Mouse (Mus musculus): ENCODE data around the gene Slf2. TPM values are rescaled to one million over a fixed set of nuclear protein-coding genes. Genes with fewer than 3 reads are reported as not detected.
A peak's percentile ranks its signal among the peaks of the same experiment; 100 is the strongest.

Slf2 gene
- polyA plus RNA-seq, 1 experiment from 2014 or later, result 33.0 TPM

DNA sequence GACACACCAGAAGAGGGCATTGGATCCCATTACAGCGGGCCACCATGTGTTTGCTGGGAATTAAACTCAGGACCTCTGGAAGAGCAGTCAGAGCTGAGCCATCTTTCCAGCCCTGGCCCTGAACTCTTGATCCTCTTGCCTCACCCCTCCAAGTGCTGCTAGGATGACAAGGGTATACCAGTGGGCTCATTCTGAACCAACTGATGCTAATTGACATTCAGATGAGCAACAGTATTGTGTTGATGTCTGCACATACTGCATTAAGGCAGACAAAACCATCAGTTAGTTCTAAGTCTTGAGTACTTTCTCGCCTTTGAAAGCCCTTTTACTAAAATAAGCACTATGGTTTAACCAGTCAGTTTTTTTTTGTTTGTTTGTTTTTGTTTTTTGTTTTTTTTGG is 28.7 kb downstream of the Slf2 start:
- no peak overlapping the region for H3K4me2 ChIP-seq
- WGBS, result 92% methylated on average over 2 of the region's 2 CpGs
- ATAC-seq (ENCODE audit: insufficient read depth, low FRiP score, low read depth), result no peak
- no peaks in the 10 kb centered on the region for H3K9me3 ChIP-seq
- peaks cover 46% of the 10 kb centered on the region for H3K36me3 ChIP-seq
- H3K4me3 ChIP-seq (replicated peaks), result no peak overlapping the region
- no peaks in the 10 kb centered on the region for H3K4me1 ChIP-seq
- H3K9ac ChIP-seq, result no peak overlapping the region
- no peak overlapping the region for H3K27ac ChIP-seq
- no peaks in the 10 kb centered on the region for H3K27me3 ChIP-seq (replicated peaks)

GRCm38 (mm10) chr19:44965978-44966377 is 35.0 kb downstream of the Slf2 start:
- no peak overlapping the region for H3K9ac ChIP-seq
- no peaks in the 10 kb centered on the region for H3K4me1 ChIP-seq
- peaks cover 51% of the 10 kb centered on the region for H3K36me3 ChIP-seq
- H3K27ac ChIP-seq, result no peak overlapping the region
- 95% methylated on average over 1 of the region's 1 CpGs for WGBS
- no peak for ATAC-seq (ENCODE audit: insufficient read depth, low FRiP score, low read depth)
- no peak overlapping the region for H3K4me2 ChIP-seq
- H3K27me3 ChIP-seq (replicated peaks), result no peaks in the 10 kb centered on the region
- no peaks in the 10 kb centered on the region for H3K9me3 ChIP-seq
- no peak overlapping the region for H3K4me3 ChIP-seq (replicated peaks)

- 84% methylated on average over 3 of the region's 3 CpGs for WGBS
- H3K36me3 ChIP-seq, result peaks cover 63% of the 10 kb centered on the region
- no peaks in the 10 kb centered on the region for H3K4me1 ChIP-seq
- no peak overlapping the region for H3K4me2 ChIP-seq
- H3K9me3 ChIP-seq, result no peaks in the 10 kb centered on the region
- H3K4me3 ChIP-seq (replicated peaks), result no peak overlapping the region
- H3K27me3 ChIP-seq (replicated peaks), result no peaks in the 10 kb centered on the region
- H3K9ac ChIP-seq, result no peak overlapping the region
- no peak for ATAC-seq (ENCODE audit: insufficient read depth, low FRiP score, low read depth)
- no peak overlapping the region for H3K27ac ChIP-seq
These were observed 37.4 kb downstream of the Slf2 start for GRCm38 (mm10) chr19:44968329-44968728.

GRCm38 (mm10) chr19:44976636-44977035 is 45.7 kb downstream of the Slf2 start:
- H3K4me1 ChIP-seq, result no peaks in the 10 kb centered on the region
- H3K9ac ChIP-seq, result no peak overlapping the region
- no peak overlapping the region for H3K27ac ChIP-seq
- H3K27me3 ChIP-seq (replicated peaks), result no peaks in the 10 kb centered on the region
- peaks cover 70% of the 10 kb centered on the region for H3K36me3 ChIP-seq
- ATAC-seq (ENCODE audit: insufficient read depth, low FRiP score, low read depth), result no peak
- H3K4me2 ChIP-seq, result no peak overlapping the region
- no peak overlapping the region for H3K4me3 ChIP-seq (replicated peaks)
- no peaks in the 10 kb centered on the region for H3K9me3 ChIP-seq
- 72% methylated on average over 6 of the region's 6 CpGs for WGBS

GRCm38 (mm10) chr19:44977148-44977547 is 46.2 kb downstream of the Slf2 start:
- no peaks in the 10 kb centered on the region for H3K4me1 ChIP-seq
- no peaks in the 10 kb centered on the region for H3K27me3 ChIP-seq (replicated peaks)
- H3K4me2 ChIP-seq, result no peak overlapping the region
- no peaks in the 10 kb centered on the region for H3K9me3 ChIP-seq
- no peak for ATAC-seq (ENCODE audit: insufficient read depth, low FRiP score, low read depth)
- no peak overlapping the region for H3K9ac ChIP-seq
- peaks cover 69% of the 10 kb centered on the region for H3K36me3 ChIP-seq
- 88% methylated on average over 6 of the region's 6 CpGs for WGBS
- no peak overlapping the region for H3K4me3 ChIP-seq (replicated peaks)
- H3K27ac ChIP-seq, result no peak overlapping the region

DNA sequence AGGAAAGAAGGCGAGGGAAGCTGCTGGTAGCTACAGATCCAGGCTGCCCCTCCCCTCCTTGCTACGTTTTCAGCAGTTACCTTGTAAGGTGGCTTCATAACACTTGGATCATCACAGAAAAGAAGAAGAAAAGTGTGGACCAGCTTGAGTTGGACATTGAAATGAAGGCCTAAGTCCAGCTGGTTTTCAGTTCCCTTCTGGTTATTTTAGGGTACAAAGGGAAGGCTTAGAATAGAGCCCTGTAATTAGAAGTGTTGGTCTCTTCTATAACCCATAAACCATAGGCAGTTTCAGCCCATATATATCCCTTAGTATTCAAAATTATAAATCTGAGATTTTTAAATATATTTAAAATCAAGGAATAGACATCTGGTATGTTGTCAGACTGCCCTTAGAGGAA is 49.8 kb downstream of the Slf2 start:
- 89% methylated on average over 1 of the region's 2 CpGs for WGBS
- no peak for ATAC-seq (ENCODE audit: insufficient read depth, low FRiP score, low read depth)

GRCm38 (mm10) chr19:44982477-44983115 is 51.6 kb downstream of the Slf2 start:
- Histone ChIP-seq H3K4me3 (replicated peaks) (no peak overlapping the region), H3K9me3 (no peaks in the 10 kb centered on the region), H3K27me3 (replicated peaks) (no peaks in the 10 kb centered on the region), H3K9ac (no peak overlapping the region), H3K4me2 (no peak overlapping the region), H3K27ac (peak overlapping the region; percentile 23; the same call in 1 of the 2 replicates), H3K36me3 (peaks cover 29% of the 10 kb centered on the region), H3K4me1 (no peaks in the 10 kb centered on the region)
- 67% methylated on average over 7 of the region's 7 CpGs for WGBS
- no peak for ATAC-seq (ENCODE audit: insufficient read depth, low FRiP score, low read depth)

More for the DNA sequence above, 49.8 kb downstream of the Slf2 start:
- Histone ChIP-seq H3K4me1 (no peaks in the 10 kb centered on the region), H3K27ac (no peak overlapping the region), H3K27me3 (replicated peaks) (no peaks in the 10 kb centered on the region), H3K4me2 (no peak overlapping the region), H3K9ac (no peak overlapping the region), H3K36me3 (peaks cover 38% of the 10 kb centered on the region), H3K4me3 (replicated peaks) (no peak overlapping the region), H3K9me3 (no peaks in the 10 kb centered on the region)

DNA sequence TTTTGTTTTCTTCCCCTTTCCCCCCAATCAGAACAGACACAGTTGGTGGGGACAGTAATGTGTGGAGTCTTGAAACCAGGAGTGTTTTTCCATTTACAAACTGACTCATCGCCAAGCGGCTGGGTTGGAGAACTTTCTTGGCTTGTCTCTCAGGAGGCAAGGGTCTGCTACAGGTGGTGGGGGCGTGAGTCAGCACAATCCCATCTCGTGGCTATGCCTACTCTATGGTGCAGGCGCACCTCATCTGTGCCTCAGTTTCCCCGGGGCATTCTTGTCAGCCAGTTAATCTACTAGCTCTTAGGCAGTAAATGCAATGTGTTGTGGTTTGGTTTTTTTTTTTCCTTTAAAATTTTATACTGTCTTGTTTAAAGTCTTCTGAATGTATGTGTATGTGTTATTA is 52.4 kb downstream of the Slf2 start:
- Histone ChIP-seq H3K4me3 (replicated peaks) (no peak overlapping the region), H3K4me2 (no peak overlapping the region), H3K9ac (no peak overlapping the region), H3K27ac (no peak overlapping the region), H3K36me3 (peaks cover 21% of the 10 kb centered on the region), H3K27me3 (replicated peaks) (no peaks in the 10 kb centered on the region), H3K9me3 (no peaks in the 10 kb centered on the region), H3K4me1 (no peaks in the 10 kb centered on the region)
- WGBS, result 88% methylated on average over 6 of the region's 6 CpGs
- no peak for ATAC-seq (ENCODE audit: insufficient read depth, low FRiP score, low read depth)

- 92% methylated on average over 4 of the region's 4 CpGs for WGBS
- H3K9ac ChIP-seq, result no peak overlapping the region
- ATAC-seq (ENCODE audit: insufficient read depth, low FRiP score, low read depth), result no peak
These were observed 53.5 kb downstream of the Slf2 start for GRCm38 (mm10) chr19:44984420-44984819.

GRCm38 (mm10) chr19:44985159-44985988 is 54.4 kb downstream of the Slf2 start:
- Histone ChIP-seq H3K9ac (no peak overlapping the region), H3K27me3 (replicated peaks) (no peaks in the 10 kb centered on the region), H3K4me3 (replicated peaks) (no peak overlapping the region), H3K36me3 (peaks cover 7% of the 10 kb centered on the region; the same call in 1 of the 2 replicates), H3K4me1 (peaks cover 12% of the 10 kb centered on the region), H3K9me3 (no peaks in the 10 kb centered on the region), H3K4me2 (no peak overlapping the region), H3K27ac (peak overlapping the region; percentile 55)
- 40% methylated on average over 5 of the region's 5 CpGs for WGBS
- no peak for ATAC-seq (ENCODE audit: insufficient read depth, low FRiP score, low read depth)

More at GRCm38 (mm10) chr19:44984420-44984819, 53.5 kb downstream of the Slf2 start:
- no peak overlapping the region for H3K4me2 ChIP-seq
- no peak overlapping the region for H3K27ac ChIP-seq
- H3K36me3 ChIP-seq, result peaks cover 13% of the 10 kb centered on the region
- no peaks in the 10 kb centered on the region for H3K9me3 ChIP-seq
- no peaks in the 10 kb centered on the region for H3K27me3 ChIP-seq (replicated peaks)
- peaks cover 5% of the 10 kb centered on the region; the same call in 1 of the 2 replicates for H3K4me1 ChIP-seq
- H3K4me3 ChIP-seq (replicated peaks), result no peak overlapping the region

- H3K36me3 ChIP-seq, result no peaks in the 10 kb centered on the region
- no peaks in the 10 kb centered on the region for H3K27me3 ChIP-seq (replicated peaks)
- H3K4me3 ChIP-seq (replicated peaks), result no peak overlapping the region
- H3K4me1 ChIP-seq, result peaks cover 17% of the 10 kb centered on the region
- WGBS, result 68% methylated on average over 6 of the region's 6 CpGs
- H3K9me3 ChIP-seq, result no peaks in the 10 kb centered on the region
- H3K9ac ChIP-seq, result no peak overlapping the region
- no peak overlapping the region for H3K4me2 ChIP-seq
- ATAC-seq (ENCODE audit: insufficient read depth, low FRiP score, low read depth), result no peak
- H3K27ac ChIP-seq, result no peak overlapping the region
These were observed 56.1 kb downstream of the Slf2 start for GRCm38 (mm10) chr19:44987004-44987403.

DNA sequence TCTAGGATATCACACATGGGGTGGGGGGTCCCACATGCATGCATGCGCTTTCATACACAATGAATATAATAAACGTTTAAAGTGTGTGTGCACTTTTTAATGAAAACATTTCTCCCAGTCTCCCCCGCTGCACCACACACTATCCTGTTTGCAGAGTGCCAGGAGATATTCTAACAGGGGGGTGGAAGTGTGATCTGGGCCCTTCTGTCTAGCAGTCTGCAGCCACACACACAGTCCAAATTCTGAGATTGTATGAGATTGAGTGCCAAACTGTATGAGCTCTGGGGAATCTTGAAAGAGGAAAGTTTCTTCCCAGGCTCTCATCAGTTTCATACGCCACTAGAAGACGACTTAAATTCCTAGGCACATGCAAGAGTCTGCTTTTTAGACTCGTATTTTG is 56.9 kb downstream of the Slf2 start:
- no peak overlapping the region for H3K27ac ChIP-seq
- ATAC-seq (ENCODE audit: insufficient read depth, low FRiP score, low read depth), result no peak
- WGBS, result 54% methylated on average over 6 of the region's 6 CpGs
- no peaks in the 10 kb centered on the region for H3K27me3 ChIP-seq (replicated peaks)
- H3K4me3 ChIP-seq (replicated peaks), result no peak overlapping the region
- H3K9ac ChIP-seq, result no peak overlapping the region
- H3K4me2 ChIP-seq, result no peak overlapping the region
- peaks cover 17% of the 10 kb centered on the region for H3K4me1 ChIP-seq
- H3K36me3 ChIP-seq, result no peaks in the 10 kb centered on the region
- no peaks in the 10 kb centered on the region for H3K9me3 ChIP-seq
